Mouse (Mus musculus): ENCODE measurements around the gene A330070K13Rik. TPM values are rescaled to one million over a fixed set of nuclear protein-coding genes. Genes with fewer than 3 reads are reported as not detected.

Gene A330070K13Rik
- polyA plus RNA-seq, 1 experiment = 0.81 TPM

DNA sequence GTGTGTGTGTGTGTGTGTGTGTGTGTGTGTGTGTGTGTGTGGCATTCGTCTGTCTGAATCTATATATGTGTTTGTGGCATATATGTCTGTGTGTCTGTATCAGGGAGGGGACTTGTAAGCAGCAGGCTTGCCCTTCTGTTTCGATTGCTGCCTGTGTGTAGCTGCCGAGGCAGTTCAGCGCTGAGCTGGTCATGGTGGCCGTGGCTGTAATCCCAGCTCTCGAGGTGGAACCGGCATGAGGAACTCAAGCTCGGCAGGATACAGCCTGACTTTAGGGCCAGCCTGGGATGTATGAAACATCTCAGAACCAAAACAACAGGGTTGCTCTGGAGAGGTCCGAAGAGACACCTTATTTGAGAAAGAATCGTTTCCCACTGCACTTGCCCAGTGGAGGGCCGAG is 50.5 kb downstream of the A330070K13Rik start:
- TF ChIP-seq POLR2A (IDR thresholded peaks at IDR 0.05; ENCODE audit: extremely low read depth, insufficient read depth, low read length) (no peak), CTCF (IDR thresholded peaks at IDR 0.05; ENCODE audit: extremely low read depth, insufficient read depth, low read length) (no peak)
- Histone ChIP-seq H3K4me3 (ENCODE audit: insufficient read depth, low read length) (no peak overlapping the region), H3K4me1 (ENCODE audit: control insufficient read depth, insufficient read depth, low read length) (no peaks in the 10 kb centered on the region), H3K27ac (ENCODE audit: insufficient read depth, low read length) (no peak overlapping the region)

- H3K4me1 ChIP-seq (ENCODE audit: control insufficient read depth, insufficient read depth, low read length) = no peaks in the 10 kb centered on the region
- no peak overlapping the region for H3K4me3 ChIP-seq (ENCODE audit: insufficient read depth, low read length)
- TF ChIP-seq CTCF (IDR thresholded peaks at IDR 0.05; ENCODE audit: extremely low read depth, insufficient read depth, low read length) (no peak), POLR2A (IDR thresholded peaks at IDR 0.05; ENCODE audit: extremely low read depth, insufficient read depth, low read length) (no peak)
- H3K27ac ChIP-seq (ENCODE audit: insufficient read depth, low read length) = no peak overlapping the region
Observed at GRCm38 (mm10) chr5:130333566-130333965, 50.9 kb downstream of the A330070K13Rik start.

GRCm38 (mm10) chr5:130331206-130331605 is 53.2 kb downstream of the A330070K13Rik start:
- H3K4me3 ChIP-seq (ENCODE audit: insufficient read depth, low read length) = no peak overlapping the region
- TF ChIP-seq POLR2A (IDR thresholded peaks at IDR 0.05; ENCODE audit: extremely low read depth, insufficient read depth, low read length) (no peak), CTCF (IDR thresholded peaks at IDR 0.05; ENCODE audit: extremely low read depth, insufficient read depth, low read length) (no peak)
- no peaks in the 10 kb centered on the region for H3K4me1 ChIP-seq (ENCODE audit: control insufficient read depth, insufficient read depth, low read length)
- no peak overlapping the region for H3K27ac ChIP-seq (ENCODE audit: insufficient read depth, low read length)

DNA sequence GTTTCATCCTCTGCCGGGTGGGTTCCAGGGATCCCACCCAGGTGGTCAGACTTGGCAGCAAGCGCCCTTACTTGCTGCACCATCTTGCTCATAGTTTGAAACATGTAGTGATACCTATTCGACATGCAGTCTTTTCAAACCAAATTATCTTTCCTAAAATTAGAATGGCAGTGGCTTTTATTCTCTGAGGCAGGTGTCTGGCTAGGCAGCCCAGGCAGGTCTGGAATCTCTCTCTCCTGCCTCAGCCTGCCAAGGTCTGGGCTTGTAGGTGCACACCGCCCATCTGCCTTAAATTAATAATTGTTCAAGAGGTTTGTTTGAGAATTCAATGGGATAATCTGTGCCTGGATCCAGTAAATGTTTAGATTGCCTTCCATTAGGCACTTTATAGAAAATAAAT is 53.6 kb downstream of the A330070K13Rik start:
- TF ChIP-seq CTCF (IDR thresholded peaks at IDR 0.05; ENCODE audit: extremely low read depth, insufficient read depth, low read length) (no peak), POLR2A (IDR thresholded peaks at IDR 0.05; ENCODE audit: extremely low read depth, insufficient read depth, low read length) (no peak)
- H3K4me1 ChIP-seq (ENCODE audit: control insufficient read depth, insufficient read depth, low read length) = no peaks in the 10 kb centered on the region
- no peak overlapping the region for H3K4me3 ChIP-seq (ENCODE audit: insufficient read depth, low read length)
- no peak overlapping the region for H3K27ac ChIP-seq (ENCODE audit: insufficient read depth, low read length)

DNA sequence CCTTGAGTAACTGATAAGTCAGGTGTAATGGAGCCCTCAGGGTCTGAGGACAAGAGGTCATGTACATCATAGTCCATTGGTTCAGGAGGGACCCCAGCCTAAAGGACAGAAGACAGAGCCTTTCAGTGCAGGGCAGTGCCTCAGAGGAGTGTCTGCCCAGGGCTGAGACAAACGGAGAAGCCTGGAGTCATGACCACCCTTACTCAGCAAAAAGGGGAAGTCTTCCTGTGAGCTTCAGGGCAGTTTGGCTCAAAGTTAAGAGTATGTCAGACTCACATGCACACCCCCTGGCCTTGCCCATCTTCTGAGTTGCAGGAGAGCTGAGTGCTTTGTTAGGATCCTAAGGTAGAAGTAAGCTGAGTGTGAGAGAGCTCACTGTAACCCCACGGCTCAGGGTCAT is 54.5 kb downstream of the A330070K13Rik start:
- Histone ChIP-seq H3K27ac (ENCODE audit: insufficient read depth, low read length) (no peak overlapping the region), H3K4me3 (ENCODE audit: insufficient read depth, low read length) (no peak overlapping the region), H3K4me1 (ENCODE audit: control insufficient read depth, insufficient read depth, low read length) (no peaks in the 10 kb centered on the region)
- TF ChIP-seq CTCF (IDR thresholded peaks at IDR 0.05; ENCODE audit: extremely low read depth, insufficient read depth, low read length) (no peak), POLR2A (IDR thresholded peaks at IDR 0.05; ENCODE audit: extremely low read depth, insufficient read depth, low read length) (no peak)

Other genes with a start within 250 kb of the A330070K13Rik start
- 8.0 and 8.7 TPM in 2 replicates for gene Kctd7, start 239.8 kb downstream of the A330070K13Rik start, polyA plus RNA-seq (2012; rRNA removed)
- 38.5 and 43.6 TPM in 2 replicates for gene Rabgef1, start 212.8 kb downstream of the A330070K13Rik start, polyA plus RNA-seq (2012; rRNA removed)
- 31.4 and 32.0 TPM in 2 replicates for gene Tmem248, start 167.6 kb downstream of the A330070K13Rik start, polyA plus RNA-seq (2012; rRNA removed)
- 94.9 and 101 TPM in 2 replicates for gene Sbds, start 129.1 kb downstream of the A330070K13Rik start, polyA plus RNA-seq (2012; rRNA removed)
- gene Tyw1, start 129.0 kb downstream of the A330070K13Rik start, polyA plus RNA-seq (2012; rRNA removed) = 14.5 and 14.6 TPM in 2 replicates
- gene Caln1, start 15.2 kb downstream of the A330070K13Rik start, polyA plus RNA-seq (2012; rRNA removed) = 41.5 and 48.6 TPM in 2 replicates